Mouse (Mus musculus) forebrain, embryonic 13.5 days (tissue): ENCODE measurements around the gene Mcm3ap. TPM values are rescaled to one million over a fixed set of nuclear protein-coding genes. Genes with fewer than 3 reads are reported as not detected.

Experiments used
- ATAC-seq: fragments of 200-750 bp; cut with Nextera tagmentation; 2 replicates; pipeline ENCODE4 v1.8.0; 2017
- H3K27ac ChIP-seq: fragments of 300-500 bp; sonication (generic); 2 replicates; pipeline ENCODE4 v1.5.1; 2015; ENCODE audit warnings: inconsistent platforms, mild to moderate bottlenecking, moderate library complexity
- H3K27me3 ChIP-seq: fragments of 300-500 bp; sonication (generic); 2 replicates; pipeline ENCODE4 v1.6.1; 2015; ENCODE audit warnings: mild to moderate bottlenecking, inconsistent platforms
- H3K36me3 ChIP-seq: fragments of 300-500 bp; sonication (generic); 2 replicates; pipeline ENCODE4 v1.6.1; 2015; ENCODE audit warnings: mild to moderate bottlenecking, inconsistent platforms; ENCODE audit not compliant: poor library complexity, severe bottlenecking
- H3K4me1 ChIP-seq: fragments of 300-500 bp; sonication (generic); 2 replicates; pipeline ENCODE4 v1.6.1; 2015; ENCODE audit warnings: inconsistent platforms
- H3K4me2 ChIP-seq: fragments of 300-500 bp; sonication (generic); 2 replicates; pipeline ENCODE4 v1.6.1; 2015; ENCODE audit warnings: inconsistent platforms, mild to moderate bottlenecking, moderate library complexity
- H3K4me3 ChIP-seq: fragments of 300-500 bp; sonication (generic); 2 replicates; pipeline ENCODE4 v1.5.1; 2015; ENCODE audit warnings: mild to moderate bottlenecking, inconsistent platforms
- H3K9ac ChIP-seq: fragments of 300-500 bp; sonication (generic); 2 replicates; pipeline ENCODE4 v1.6.1; 2015; ENCODE audit warnings: mild to moderate bottlenecking, inconsistent platforms
- H3K9me3 ChIP-seq: fragments of 300-500 bp; sonication (generic); replicated peaks from 2 replicates; pipeline ENCODE4 v1.6.1; 2016; ENCODE audit warnings: inconsistent platforms
- WGBS: fragments of 180-500 bp; shearing (Covaris S2); methylation state at CpG from one replicate; pipeline ENCODE4 v1.1.7; 2015; 5-methylcytosine and 5-hydroxymethylcytosine counted together
- polyA plus RNA-seq: library from polyadenylated mRNA; unstranded; fragments of >200 nt; fragmentation: Nextera tagmentation; extraction: Ambion mirVana; gene quantifications from 2 replicates; pipeline ENCODE4 v1.2.1, GENCODE M21; 2015

The Mcm3ap gene
- polyA plus RNA-seq, 1 experiment from 2014 or later: 68.0 TPM

- Histone ChIP-seq H3K4me1 (no peaks in the 10 kb centered on the region), H3K9ac (no peak overlapping the region), H3K9me3 (no peaks in the 10 kb centered on the region), H3K27me3 (no peaks in the 10 kb centered on the region), H3K27ac (no peak overlapping the region), H3K4me3 (no peak overlapping the region), H3K4me2 (no peak overlapping the region), H3K36me3 (peaks cover 100% of the 10 kb centered on the region)
- 94% methylated on average over 8 of the region's 8 CpGs for WGBS
- ATAC-seq: no peak
Observed at GRCm38 (mm10) chr10:76548218-76548617, 79.5 kb downstream of the Mcm3ap start.

GRCm38 (mm10) chr10:76550458-76550857, 81.7 kb downstream of the Mcm3ap start:
- H3K27me3 ChIP-seq: no peaks in the 10 kb centered on the region
- no peak overlapping the region for H3K27ac ChIP-seq
- no peak for ATAC-seq
- WGBS: 86% methylated on average over 5 of the region's 5 CpGs
- H3K9ac ChIP-seq: no peak overlapping the region
- H3K9me3 ChIP-seq: no peaks in the 10 kb centered on the region
- no peak overlapping the region for H3K4me3 ChIP-seq
- H3K4me1 ChIP-seq: no peaks in the 10 kb centered on the region
- no peak overlapping the region for H3K4me2 ChIP-seq
- H3K36me3 ChIP-seq: peaks cover 97% of the 10 kb centered on the region

DNA sequence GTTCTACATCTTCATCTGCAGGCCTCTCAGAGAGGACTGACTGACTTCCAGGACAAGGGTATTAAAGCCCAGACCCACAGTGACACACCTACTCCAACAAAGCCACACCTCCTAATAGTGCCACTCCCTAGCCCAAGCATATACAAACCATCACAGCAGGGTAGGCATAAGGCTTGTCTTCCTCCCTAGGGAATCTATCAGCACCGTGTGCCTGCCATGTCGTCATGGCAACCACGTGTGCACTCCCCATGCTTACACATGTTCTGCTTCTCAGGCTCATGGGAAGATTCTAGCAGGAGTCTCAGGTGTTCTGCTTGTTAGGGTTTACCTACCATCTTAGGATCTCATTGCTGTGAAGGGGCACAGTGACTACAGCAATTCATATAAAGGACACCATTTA, 82.8 kb downstream of the Mcm3ap start:
- no peaks in the 10 kb centered on the region for H3K9me3 ChIP-seq
- no peak overlapping the region for H3K4me2 ChIP-seq
- no peak overlapping the region for H3K9ac ChIP-seq
- peaks cover 93% of the 10 kb centered on the region for H3K36me3 ChIP-seq
- no peaks in the 10 kb centered on the region for H3K27me3 ChIP-seq
- H3K4me1 ChIP-seq: no peaks in the 10 kb centered on the region
- WGBS: 77% methylated on average over 3 of the region's 3 CpGs
- H3K4me3 ChIP-seq: no peak overlapping the region
- H3K27ac ChIP-seq: no peak overlapping the region
- no peak for ATAC-seq

DNA sequence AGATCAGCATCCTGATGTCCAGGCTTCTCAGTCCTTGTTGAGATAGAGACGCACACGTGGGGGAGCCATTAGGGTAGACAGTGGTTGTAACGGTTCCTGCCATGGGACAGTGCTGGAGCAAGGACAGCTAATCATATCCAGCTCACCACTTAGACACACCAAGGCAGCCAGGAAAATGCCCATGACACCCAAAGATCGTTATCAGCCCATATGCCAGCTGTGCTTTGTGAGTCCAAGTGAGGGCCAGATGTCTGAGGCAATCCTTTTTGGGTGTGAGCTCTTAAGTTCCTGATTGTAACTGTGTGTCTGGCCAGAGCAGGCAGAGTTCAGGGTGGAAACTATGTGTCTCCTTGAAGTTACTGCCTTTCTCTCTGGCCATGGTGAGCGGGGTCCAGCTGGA, 85.3 kb downstream of the Mcm3ap start:
- Histone ChIP-seq H3K36me3 (peaks cover 68% of the 10 kb centered on the region), H3K27me3 (no peaks in the 10 kb centered on the region), H3K4me3 (no peak overlapping the region), H3K4me1 (no peaks in the 10 kb centered on the region), H3K9ac (no peak overlapping the region), H3K27ac (no peak overlapping the region), H3K9me3 (no peaks in the 10 kb centered on the region), H3K4me2 (no peak overlapping the region)
- no peak for ATAC-seq
- 89% methylated on average over 5 of the region's 5 CpGs for WGBS

DNA sequence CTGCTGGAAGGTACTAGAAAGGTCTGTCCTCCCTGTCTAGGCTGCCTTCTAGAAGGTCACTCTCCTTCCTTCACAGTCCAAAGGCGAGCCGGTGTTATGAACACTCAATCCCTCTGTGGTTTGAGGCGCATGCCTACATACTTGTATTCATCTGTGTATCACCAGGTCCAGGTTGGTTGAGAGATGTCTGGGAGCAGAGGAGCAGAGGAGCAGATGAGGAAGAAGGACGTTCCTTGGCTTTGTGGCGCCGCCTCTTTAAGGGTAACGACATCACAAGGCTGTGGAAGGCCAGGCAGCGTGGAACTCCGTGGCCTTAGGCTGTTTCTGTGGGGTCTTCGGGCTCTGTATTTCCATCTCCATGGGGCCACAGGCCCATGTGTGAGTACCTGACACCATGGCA, 93.2 kb downstream of the Mcm3ap start, which contains the start of gene Spatc1l:
TSS of gene Spatc1l (plus strand) at position 301 of the 400 bp plus-strand sequence.
- H3K4me2 ChIP-seq: no peak within 1 kb of the TSS
- 90% methylated on average over 10 of the region's 10 CpGs for WGBS
- H3K27me3 ChIP-seq: no peaks in the 10 kb centered on the region
- no peak for ATAC-seq
- no peaks in the 10 kb centered on the region for H3K36me3 ChIP-seq
- no peak within 1 kb of the TSS for H3K4me3 ChIP-seq
- no peaks in the 10 kb centered on the region for H3K4me1 ChIP-seq
- no peak within 1 kb of the TSS for H3K27ac ChIP-seq
- H3K9me3 ChIP-seq: no peaks in the 10 kb centered on the region
- H3K9ac ChIP-seq: no peak within 1 kb of the TSS

Other genes starting within 250 kb of the Mcm3ap start
- 173 and 181 TPM in 2 replicates for gene Prmt2, start 231.1 kb upstream of the Mcm3ap start, polyA plus RNA-seq
- 0.47 TPM in 1 of 2 replicates, not detected in the other for gene S100b, start 215.1 kb upstream of the Mcm3ap start, polyA plus RNA-seq
- gene Dip2a, start 123.6 kb upstream of the Mcm3ap start, polyA plus RNA-seq: 10.2 and 10.4 TPM in 2 replicates
- gene AC141477.1, start 28.5 kb upstream of the Mcm3ap start, polyA plus RNA-seq: 2.1 TPM in 1 of 2 replicates, not detected in the other
- gene Pcnt, start 26.1 kb upstream of the Mcm3ap start, polyA plus RNA-seq: 14.8 and 15.0 TPM in 2 replicates
- not detected in 2 replicates for gene 2610028H24Rik, start 19.8 kb upstream of the Mcm3ap start, polyA plus RNA-seq
- 7.8 and 7.9 TPM in 2 replicates for gene Ybey, start 187 bp downstream of the Mcm3ap start, polyA plus RNA-seq
- gene Lss, start 62.7 kb downstream of the Mcm3ap start, polyA plus RNA-seq: 48.4 and 51.6 TPM in 2 replicates
- 0.22 TPM in 1 of 2 replicates, not detected in the other for gene Spatc1l, start 93.3 kb downstream of the Mcm3ap start, polyA plus RNA-seq
- not detected in 2 replicates for gene Ftcd, start 106.7 kb downstream of the Mcm3ap start, polyA plus RNA-seq
- 4.4 and 5.4 TPM in 2 replicates for gene Col6a2, start 154.7 kb downstream of the Mcm3ap start, polyA plus RNA-seq